Mouse (Mus musculus): ENCODE measurements around the gene Efcab2. TPM values are rescaled to one million over a fixed set of nuclear protein-coding genes. Genes with fewer than 3 reads are reported as not detected.

The Efcab2 gene
- polyA plus RNA-seq, 1 experiment: 0.38 TPM

- Histone ChIP-seq H3K9me3 (peaks cover 12% of the 10 kb centered on the region), H3K27me3 (replicated peaks) (no peaks in the 10 kb centered on the region), H3K4me1 (peaks cover 10% of the 10 kb centered on the region), H3K36me3 (replicated peaks; ENCODE audit: low read length) (peaks cover 2% of the 10 kb centered on the region), H3K4me3 (replicated peaks) (no peak overlapping the region)
- no peak for TF ChIP-seq FLI1 (IDR thresholded peaks at IDR 0.05; ENCODE audit: low read length)
- TF ChIP-seq GATA1 (IDR thresholded peaks at IDR 0.05; ENCODE audit: borderline replicate concordance, low read length): no peak
Measured at GRCm38 (mm10) chr1:178463712-178464111, 57.8 kb downstream of the Efcab2 start.

DNA sequence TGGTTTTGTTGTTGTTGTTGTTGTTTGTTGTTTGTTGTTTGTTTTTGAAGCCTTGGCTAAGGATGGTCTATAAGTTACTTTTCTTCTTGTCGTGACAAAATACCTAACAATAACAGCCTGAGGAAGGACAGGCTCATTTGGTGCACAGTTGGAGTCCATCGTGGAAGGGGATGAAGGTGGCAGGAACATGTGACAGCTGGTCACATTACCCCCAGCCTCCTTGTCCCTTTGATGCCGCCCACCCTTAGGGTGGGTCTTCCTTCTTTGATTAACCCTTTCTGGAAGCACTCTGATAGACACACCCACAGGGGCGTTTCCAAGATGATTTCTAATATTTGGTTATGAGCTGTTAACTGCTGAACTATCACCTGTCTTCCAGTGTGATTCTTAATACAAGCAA lies 58.3 kb downstream of the Efcab2 start:
- Histone ChIP-seq H3K4me3 (replicated peaks) (no peak overlapping the region), H3K4me1 (peaks cover 10% of the 10 kb centered on the region), H3K36me3 (replicated peaks; ENCODE audit: low read length) (peaks cover 2% of the 10 kb centered on the region), H3K9me3 (peaks cover 12% of the 10 kb centered on the region), H3K27me3 (replicated peaks) (no peaks in the 10 kb centered on the region)
- TF ChIP-seq FLI1 (IDR thresholded peaks at IDR 0.05; ENCODE audit: low read length) (no peak), GATA1 (IDR thresholded peaks at IDR 0.05; ENCODE audit: borderline replicate concordance, low read length) (no peak)

GRCm38 (mm10) chr1:178467594-178467993 lies 61.7 kb downstream of the Efcab2 start:
- Histone ChIP-seq H3K27me3 (replicated peaks) (no peaks in the 10 kb centered on the region), H3K36me3 (replicated peaks; ENCODE audit: low read length) (no peaks in the 10 kb centered on the region), H3K4me1 (peaks cover 10% of the 10 kb centered on the region), H3K4me3 (replicated peaks) (no peak overlapping the region), H3K9me3 (peaks cover 1% of the 10 kb centered on the region)
- TF ChIP-seq GATA1 (IDR thresholded peaks at IDR 0.05; ENCODE audit: borderline replicate concordance, low read length) (no peak), FLI1 (IDR thresholded peaks at IDR 0.05; ENCODE audit: low read length) (no peak)

GRCm38 (mm10) chr1:178468280-178468679 lies 62.4 kb downstream of the Efcab2 start:
- TF ChIP-seq GATA1 (IDR thresholded peaks at IDR 0.05; ENCODE audit: borderline replicate concordance, low read length) (no peak), FLI1 (IDR thresholded peaks at IDR 0.05; ENCODE audit: low read length) (no peak)
- H3K9me3 ChIP-seq: no peaks in the 10 kb centered on the region
- H3K27me3 ChIP-seq (replicated peaks): no peaks in the 10 kb centered on the region
- peaks cover 9% of the 10 kb centered on the region for H3K4me1 ChIP-seq
- H3K36me3 ChIP-seq (replicated peaks; ENCODE audit: low read length): no peaks in the 10 kb centered on the region
- H3K4me3 ChIP-seq (replicated peaks): no peak overlapping the region

DNA sequence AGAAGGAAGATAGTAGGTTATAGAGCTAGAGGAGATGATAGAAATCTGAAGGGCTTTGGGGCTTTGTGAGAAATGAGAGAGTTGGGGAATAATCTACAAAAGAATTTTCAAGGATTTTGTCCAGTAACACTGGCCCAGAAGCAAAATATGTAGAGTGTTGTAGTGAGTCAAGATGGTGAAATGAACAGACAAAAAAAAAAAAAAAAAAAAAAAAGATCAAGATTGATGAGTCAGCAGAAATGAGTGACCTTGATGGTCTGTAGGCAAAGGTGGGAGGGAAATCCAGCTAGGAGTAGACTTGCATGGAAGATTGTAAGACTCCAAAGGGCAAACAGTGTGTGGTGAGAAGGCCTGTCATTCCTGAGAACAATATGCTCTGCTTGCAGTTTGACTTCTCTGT lies 78.0 kb downstream of the Efcab2 start:
- H3K27me3 ChIP-seq (replicated peaks): peaks cover 2% of the 10 kb centered on the region
- TF ChIP-seq FLI1 (IDR thresholded peaks at IDR 0.05; ENCODE audit: low read length) (no peak), GATA1 (IDR thresholded peaks at IDR 0.05; ENCODE audit: borderline replicate concordance, low read length) (no peak)
- H3K36me3 ChIP-seq (replicated peaks; ENCODE audit: low read length): no peaks in the 10 kb centered on the region
- H3K4me1 ChIP-seq: no peaks in the 10 kb centered on the region
- no peak overlapping the region for H3K4me3 ChIP-seq (replicated peaks)
- no peaks in the 10 kb centered on the region for H3K9me3 ChIP-seq

DNA sequence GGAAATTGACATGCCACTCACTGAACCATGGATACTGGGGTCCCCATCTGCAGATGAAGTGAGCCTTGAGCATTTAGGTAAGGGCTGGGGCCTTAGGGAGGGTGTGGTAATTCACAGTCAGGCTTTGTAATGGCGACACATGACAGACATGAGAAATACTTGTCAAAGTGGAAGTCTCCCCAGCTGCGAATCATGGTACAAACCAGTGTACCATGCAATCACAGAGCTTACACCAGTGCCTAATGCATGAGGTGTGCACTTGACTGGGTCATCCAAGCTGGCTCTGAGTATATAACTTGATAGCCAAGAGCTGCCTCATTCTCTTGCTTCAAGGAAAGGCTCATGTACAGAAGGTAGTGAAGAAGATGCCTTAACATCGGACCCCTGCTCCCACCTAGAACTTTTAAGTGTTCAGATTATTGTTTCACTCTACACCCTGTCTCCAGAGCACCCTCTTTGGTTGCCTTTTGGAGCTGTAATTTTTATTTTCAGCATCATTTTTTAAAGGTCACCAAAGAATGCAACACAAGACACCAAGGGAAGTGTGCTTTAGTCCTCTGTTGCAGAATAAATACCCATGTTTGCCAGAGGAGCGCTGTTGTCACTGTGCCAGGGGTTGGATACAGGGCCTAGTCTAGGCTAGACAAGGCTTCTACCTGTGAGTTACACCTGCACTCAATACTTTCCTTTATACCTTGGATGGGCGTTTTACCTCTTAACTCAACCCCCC lies 79.4 kb downstream of the Efcab2 start:
- H3K4me1 ChIP-seq: peaks cover 6% of the 10 kb centered on the region
- TF ChIP-seq FLI1 (IDR thresholded peaks at IDR 0.05; ENCODE audit: low read length) (no peak), GATA1 (IDR thresholded peaks at IDR 0.05; ENCODE audit: borderline replicate concordance, low read length) (no peak)
- no peaks in the 10 kb centered on the region for H3K9me3 ChIP-seq
- no peaks in the 10 kb centered on the region for H3K36me3 ChIP-seq (replicated peaks; ENCODE audit: low read length)
- no peak overlapping the region for H3K4me3 ChIP-seq (replicated peaks)
- peaks cover 2% of the 10 kb centered on the region for H3K27me3 ChIP-seq (replicated peaks)

DNA sequence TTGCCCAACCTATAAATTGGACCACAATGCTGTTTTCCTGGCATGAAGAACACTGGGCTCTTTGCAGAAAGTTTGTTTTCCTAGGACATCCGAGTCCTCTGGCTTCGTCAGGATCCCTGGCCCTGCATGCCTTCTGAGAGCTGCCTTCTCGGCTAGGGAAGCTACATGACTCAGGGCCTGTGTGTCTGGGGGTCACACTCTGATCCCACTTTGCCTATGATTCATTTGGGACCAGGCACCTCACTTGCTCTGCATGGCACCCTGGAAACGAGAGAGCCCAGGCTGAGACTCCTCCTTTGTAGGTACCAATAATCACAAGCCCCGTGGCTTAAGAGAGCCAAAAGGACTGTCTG lies 80.0 kb downstream of the Efcab2 start:
- peaks cover 10% of the 10 kb centered on the region for H3K4me1 ChIP-seq
- H3K27me3 ChIP-seq (replicated peaks): peaks cover 2% of the 10 kb centered on the region
- no peaks in the 10 kb centered on the region for H3K9me3 ChIP-seq
- TF ChIP-seq FLI1 (IDR thresholded peaks at IDR 0.05; ENCODE audit: low read length) (no peak), GATA1 (IDR thresholded peaks at IDR 0.05; ENCODE audit: borderline replicate concordance, low read length) (no peak)
- H3K36me3 ChIP-seq (replicated peaks; ENCODE audit: low read length): no peaks in the 10 kb centered on the region
- no peak overlapping the region for H3K4me3 ChIP-seq (replicated peaks)

- TF ChIP-seq FLI1 (IDR thresholded peaks at IDR 0.05; ENCODE audit: low read length) (no peak), GATA1 (IDR thresholded peaks at IDR 0.05; ENCODE audit: borderline replicate concordance, low read length) (no peak)
Measured at GRCm38 (mm10) chr1:178486828-178487227, 80.9 kb downstream of the Efcab2 start.

DNA sequence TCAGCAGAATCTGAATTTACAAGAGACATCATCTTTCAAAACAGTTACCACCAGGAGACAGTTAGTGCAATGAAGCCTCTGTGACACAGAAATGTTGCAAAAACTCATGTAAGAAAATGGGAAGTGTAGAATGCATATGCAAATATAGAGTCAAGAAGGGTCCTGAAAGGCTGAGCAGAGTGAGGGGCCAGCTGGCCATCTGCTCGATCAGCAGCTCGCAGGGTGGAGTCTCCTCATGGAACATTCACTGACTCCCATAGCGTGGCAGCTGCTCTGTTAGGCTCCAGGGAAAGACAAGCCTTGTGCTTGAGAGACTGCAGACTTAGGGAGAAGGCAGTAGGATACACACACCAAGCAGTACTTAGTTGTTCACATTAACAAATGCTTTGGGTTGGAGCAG lies 83.2 kb downstream of the Efcab2 start:
- Histone ChIP-seq H3K27me3 (replicated peaks) (peaks cover 2% of the 10 kb centered on the region), H3K9me3 (0 out of 2 replicates have a peak, but pooled peaks cover 6% of the 10 kb centered on the region), H3K4me1 (peaks cover 21% of the 10 kb centered on the region), H3K36me3 (replicated peaks; ENCODE audit: low read length) (no peaks in the 10 kb centered on the region), H3K4me3 (replicated peaks) (no peak overlapping the region)
- no peak for TF ChIP-seq FLI1 (IDR thresholded peaks at IDR 0.05; ENCODE audit: low read length)
- TF ChIP-seq GATA1 (IDR thresholded peaks at IDR 0.05; ENCODE audit: borderline replicate concordance, low read length): no peak

More at GRCm38 (mm10) chr1:178486828-178487227, 80.9 kb downstream of the Efcab2 start:
- Histone ChIP-seq H3K27me3 (replicated peaks) (peaks cover 2% of the 10 kb centered on the region), H3K4me3 (replicated peaks) (no peak overlapping the region), H3K9me3 (no peaks in the 10 kb centered on the region), H3K4me1 (peaks cover 15% of the 10 kb centered on the region), H3K36me3 (replicated peaks; ENCODE audit: low read length) (no peaks in the 10 kb centered on the region)

DNA sequence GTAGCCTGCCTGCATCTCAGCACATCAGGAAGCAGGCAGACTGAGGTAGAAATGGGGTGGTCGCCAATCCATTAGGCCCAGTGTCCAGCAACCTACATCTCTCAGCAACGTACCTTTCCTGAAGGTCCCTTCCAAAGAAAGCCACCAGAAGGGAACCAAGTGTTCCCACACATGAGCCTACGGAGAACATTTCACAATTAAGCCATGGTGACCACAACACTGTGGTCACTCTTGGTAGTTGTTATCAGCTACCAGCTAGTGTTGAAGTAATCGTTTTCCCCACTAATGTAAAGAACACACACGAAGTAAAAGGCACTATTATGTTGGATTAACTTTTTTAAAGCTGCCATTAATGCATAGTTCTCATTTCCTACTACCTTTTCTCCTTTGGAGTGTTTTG lies 85.8 kb downstream of the Efcab2 start:
- TF ChIP-seq GATA1 (IDR thresholded peaks at IDR 0.05; ENCODE audit: borderline replicate concordance, low read length): no peak
- no peak for TF ChIP-seq FLI1 (IDR thresholded peaks at IDR 0.05; ENCODE audit: low read length)
- Histone ChIP-seq H3K4me3 (replicated peaks) (peak overlapping the region; percentile 67), H3K36me3 (replicated peaks; ENCODE audit: low read length) (no peaks in the 10 kb centered on the region), H3K4me1 (peaks cover 21% of the 10 kb centered on the region), H3K9me3 (0 out of 2 replicates have a peak, but pooled peaks cover 6% of the 10 kb centered on the region), H3K27me3 (replicated peaks) (peaks cover 2% of the 10 kb centered on the region)

Data from megakaryocyte, embryonic 14.5 days (primary cell).